Mouse (Mus musculus): ENCODE results near the gene Nudt16l1. TPM values are rescaled to one million over a fixed set of nuclear protein-coding genes. Genes with fewer than 3 reads are reported as not detected.

Nudt16l1 gene
- polyA plus RNA-seq, 1 experiment from 2014 or later = 143 TPM

- H3K4me3 ChIP-seq = no peak overlapping the region
- no peak for ATAC-seq (ENCODE audit: low read depth)
- H3K9me3 ChIP-seq = no peaks in the 10 kb centered on the region
- H3K9ac ChIP-seq = no peak overlapping the region
- no peak overlapping the region for H3K27ac ChIP-seq (replicated peaks)
- H3K36me3 ChIP-seq = peaks cover 80% of the 10 kb centered on the region
- no peak overlapping the region for H3K4me2 ChIP-seq
- peaks cover 24% of the 10 kb centered on the region for H3K4me1 ChIP-seq (replicated peaks)
- no peaks in the 10 kb centered on the region for H3K27me3 ChIP-seq
Measured at GRCm38 (mm10) chr16:4941016-4941415, 2.5 kb downstream of the Nudt16l1 start.

GRCm38 (mm10) chr16:4942868-4943267 lies 4.3 kb downstream of the Nudt16l1 start:
- no peak overlapping the region for H3K4me2 ChIP-seq
- ATAC-seq (ENCODE audit: low read depth) = no peak
- peaks cover 24% of the 10 kb centered on the region for H3K4me1 ChIP-seq (replicated peaks)
- H3K36me3 ChIP-seq = peaks cover 80% of the 10 kb centered on the region
- H3K27me3 ChIP-seq = no peaks in the 10 kb centered on the region
- H3K27ac ChIP-seq (replicated peaks) = no peak overlapping the region
- no peak overlapping the region for H3K9ac ChIP-seq
- no peak overlapping the region for H3K4me3 ChIP-seq
- H3K9me3 ChIP-seq = no peaks in the 10 kb centered on the region
- 96% methylated on average over 8 of the region's 8 CpGs for WGBS

DNA sequence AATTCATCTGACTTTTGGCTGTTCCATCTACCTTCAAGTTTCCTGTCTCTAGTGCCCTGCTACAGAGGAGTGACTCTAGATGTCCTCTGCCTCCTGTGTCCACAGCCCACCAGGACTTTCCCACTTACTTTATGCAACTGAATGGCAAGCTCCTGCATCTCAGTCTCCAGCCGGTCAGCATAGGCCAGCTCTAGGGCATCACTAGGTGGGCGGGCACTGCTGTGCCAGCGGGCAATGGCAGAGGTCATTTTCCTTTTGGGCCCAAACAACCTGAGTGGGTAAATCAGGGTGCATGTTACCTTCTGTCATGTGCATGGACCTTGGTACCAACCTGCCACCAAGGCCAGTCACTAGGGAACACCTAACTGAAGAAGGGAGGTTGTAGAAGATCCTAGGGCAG lies 4.9 kb downstream of the Nudt16l1 start:
- Histone ChIP-seq H3K9ac (no peak overlapping the region), H3K4me2 (no peak overlapping the region), H3K36me3 (peaks cover 84% of the 10 kb centered on the region), H3K9me3 (no peaks in the 10 kb centered on the region), H3K27me3 (no peaks in the 10 kb centered on the region), H3K27ac (replicated peaks) (no peak overlapping the region), H3K4me3 (no peak overlapping the region), H3K4me1 (replicated peaks) (peaks cover 21% of the 10 kb centered on the region)
- no peak for ATAC-seq (ENCODE audit: low read depth)
- 91% methylated on average over 3 of the region's 3 CpGs for WGBS

DNA sequence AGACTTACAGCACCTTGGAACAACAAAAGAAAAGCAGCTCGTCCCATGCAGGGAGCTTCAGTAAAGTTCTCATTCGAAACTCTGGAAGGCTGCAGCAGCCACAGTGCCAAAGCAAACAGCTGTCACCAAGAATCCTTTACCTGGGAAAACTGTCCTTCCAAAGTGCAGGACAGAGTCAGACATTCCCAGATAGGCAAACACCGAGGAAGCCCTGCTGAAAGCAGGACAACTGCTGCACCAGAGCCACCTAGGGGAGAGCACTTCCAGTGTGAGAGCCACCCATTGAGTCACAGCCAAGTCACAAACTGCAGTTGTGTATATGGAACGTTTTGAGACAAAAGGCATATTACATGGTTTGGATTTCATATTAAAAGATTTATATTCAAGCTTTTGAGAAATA lies 6.9 kb downstream of the Nudt16l1 start:
- 78% methylated on average over 4 of the region's 4 CpGs for WGBS

GRCm38 (mm10) chr16:4946155-4946554 lies 7.6 kb downstream of the Nudt16l1 start:
- ATAC-seq (ENCODE audit: low read depth) = no peak

More for the DNA sequence above, 6.9 kb downstream of the Nudt16l1 start:
- Histone ChIP-seq H3K27ac (replicated peaks) (no peak overlapping the region), H3K27me3 (no peaks in the 10 kb centered on the region), H3K9me3 (no peaks in the 10 kb centered on the region), H3K4me2 (no peak overlapping the region), H3K36me3 (peaks cover 92% of the 10 kb centered on the region), H3K9ac (no peak overlapping the region), H3K4me3 (no peak overlapping the region), H3K4me1 (replicated peaks) (peaks cover 7% of the 10 kb centered on the region)
- ATAC-seq (ENCODE audit: low read depth) = no peak

DNA sequence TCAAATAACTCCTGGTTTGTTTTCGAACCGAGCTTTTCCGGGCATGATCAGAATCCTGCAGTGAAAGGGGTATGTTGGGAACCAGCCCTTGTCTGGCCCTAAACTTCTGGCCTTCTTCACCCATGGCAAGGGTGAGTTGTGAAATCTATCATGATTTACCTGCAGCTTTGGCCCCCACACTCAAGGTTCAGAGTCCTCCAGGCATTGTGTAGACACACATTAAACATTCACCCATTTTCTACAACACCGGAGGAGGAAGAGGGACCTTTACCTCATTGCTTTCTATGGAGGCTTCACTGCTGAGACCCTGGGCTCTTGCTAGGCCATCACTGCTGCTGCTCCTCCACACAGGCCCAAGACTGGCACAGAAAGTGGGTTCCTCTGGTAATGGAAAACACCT lies 8.8 kb downstream of the Nudt16l1 start:
- WGBS = 69% methylated on average over 4 of the region's 4 CpGs

More at GRCm38 (mm10) chr16:4946155-4946554, 7.6 kb downstream of the Nudt16l1 start:
- H3K36me3 ChIP-seq = peaks cover 91% of the 10 kb centered on the region
- H3K9ac ChIP-seq = no peak overlapping the region
- H3K4me2 ChIP-seq = no peak overlapping the region
- H3K9me3 ChIP-seq = no peaks in the 10 kb centered on the region
- H3K27ac ChIP-seq (replicated peaks) = no peak overlapping the region
- 87% methylated on average over 3 of the region's 3 CpGs for WGBS
- no peaks in the 10 kb centered on the region for H3K27me3 ChIP-seq
- H3K4me1 ChIP-seq (replicated peaks) = no peaks in the 10 kb centered on the region
- H3K4me3 ChIP-seq = no peak overlapping the region

GRCm38 (mm10) chr16:4956609-4957008 lies 18.0 kb downstream of the Nudt16l1 start:
- 92% methylated on average over 3 of the region's 3 CpGs for WGBS
- no peak for ATAC-seq (ENCODE audit: low read depth)
- Histone ChIP-seq H3K9ac (no peak overlapping the region), H3K36me3 (peaks cover 71% of the 10 kb centered on the region), H3K9me3 (no peaks in the 10 kb centered on the region), H3K27ac (replicated peaks) (no peak overlapping the region), H3K4me3 (no peak overlapping the region), H3K27me3 (no peaks in the 10 kb centered on the region), H3K4me1 (replicated peaks) (no peaks in the 10 kb centered on the region), H3K4me2 (no peak overlapping the region)

More for the DNA sequence above, 8.8 kb downstream of the Nudt16l1 start:
- no peak overlapping the region for H3K27ac ChIP-seq (replicated peaks)
- no peaks in the 10 kb centered on the region for H3K9me3 ChIP-seq
- no peaks in the 10 kb centered on the region for H3K27me3 ChIP-seq
- H3K4me1 ChIP-seq (replicated peaks) = no peaks in the 10 kb centered on the region
- no peak overlapping the region for H3K4me3 ChIP-seq
- no peak overlapping the region for H3K9ac ChIP-seq
- no peak overlapping the region for H3K4me2 ChIP-seq
- ATAC-seq (ENCODE audit: low read depth) = no peak
- peaks cover 90% of the 10 kb centered on the region for H3K36me3 ChIP-seq

DNA sequence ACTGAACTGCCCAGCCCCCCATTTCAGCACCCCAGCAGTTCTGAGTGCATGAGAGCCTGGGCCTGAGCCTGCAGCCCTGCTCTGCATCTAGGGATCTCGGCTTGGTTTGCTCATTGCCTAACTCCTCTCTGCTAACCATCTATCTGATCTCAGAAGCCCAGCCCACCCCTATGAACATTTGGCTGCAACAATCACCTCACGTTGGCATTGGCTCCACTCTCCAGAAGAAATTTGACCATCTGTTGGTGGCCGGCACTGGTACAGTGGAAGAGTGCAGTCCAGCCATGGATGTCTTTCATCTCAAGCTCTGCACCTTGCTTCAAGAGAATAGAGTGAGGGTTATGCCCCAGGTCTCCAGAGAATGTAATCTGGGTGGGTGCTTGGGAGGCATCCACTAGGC lies 18.9 kb downstream of the Nudt16l1 start:
- no peak for ATAC-seq (ENCODE audit: low read depth)
- Histone ChIP-seq H3K27ac (replicated peaks) (no peak overlapping the region), H3K36me3 (peaks cover 64% of the 10 kb centered on the region), H3K4me1 (replicated peaks) (peaks cover 7% of the 10 kb centered on the region), H3K4me3 (no peak overlapping the region), H3K4me2 (no peak overlapping the region), H3K27me3 (no peaks in the 10 kb centered on the region), H3K9ac (no peak overlapping the region), H3K9me3 (no peaks in the 10 kb centered on the region)
- 87% methylated on average over 3 of the region's 3 CpGs for WGBS

- Histone ChIP-seq H3K4me3 (no peak overlapping the region), H3K36me3 (peaks cover 35% of the 10 kb centered on the region), H3K9me3 (no peaks in the 10 kb centered on the region), H3K9ac (no peak overlapping the region; the same call in 1 of the 2 replicates), H3K4me1 (replicated peaks) (peaks cover 22% of the 10 kb centered on the region), H3K4me2 (no peak overlapping the region), H3K27me3 (no peaks in the 10 kb centered on the region), H3K27ac (replicated peaks) (no peak overlapping the region)
- 88% methylated on average over 8 of the region's 8 CpGs for WGBS
- no peak for ATAC-seq (ENCODE audit: low read depth)
Measured at GRCm38 (mm10) chr16:4960260-4960659, 21.7 kb downstream of the Nudt16l1 start.

DNA sequence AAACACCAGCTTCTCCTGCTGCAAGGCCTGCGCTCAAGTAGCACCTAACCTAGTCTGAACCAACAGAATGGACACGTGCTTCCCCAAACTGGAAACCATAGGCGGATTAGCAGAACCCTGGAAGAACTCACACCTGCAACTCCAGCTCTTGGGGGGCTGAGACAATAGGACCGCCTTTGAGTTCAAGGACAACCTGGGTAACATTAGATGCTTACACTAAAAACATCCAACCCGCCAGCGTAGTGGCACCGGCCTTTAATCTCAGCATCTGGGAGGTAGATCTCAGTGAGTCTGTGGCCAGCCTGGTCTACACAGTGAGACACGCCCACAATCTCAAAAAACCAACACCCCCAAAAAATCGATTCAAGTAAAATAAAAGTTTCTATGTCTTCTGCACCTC lies 24.8 kb downstream of the Nudt16l1 start:
- H3K4me1 ChIP-seq (replicated peaks) = peaks cover 29% of the 10 kb centered on the region

DNA sequence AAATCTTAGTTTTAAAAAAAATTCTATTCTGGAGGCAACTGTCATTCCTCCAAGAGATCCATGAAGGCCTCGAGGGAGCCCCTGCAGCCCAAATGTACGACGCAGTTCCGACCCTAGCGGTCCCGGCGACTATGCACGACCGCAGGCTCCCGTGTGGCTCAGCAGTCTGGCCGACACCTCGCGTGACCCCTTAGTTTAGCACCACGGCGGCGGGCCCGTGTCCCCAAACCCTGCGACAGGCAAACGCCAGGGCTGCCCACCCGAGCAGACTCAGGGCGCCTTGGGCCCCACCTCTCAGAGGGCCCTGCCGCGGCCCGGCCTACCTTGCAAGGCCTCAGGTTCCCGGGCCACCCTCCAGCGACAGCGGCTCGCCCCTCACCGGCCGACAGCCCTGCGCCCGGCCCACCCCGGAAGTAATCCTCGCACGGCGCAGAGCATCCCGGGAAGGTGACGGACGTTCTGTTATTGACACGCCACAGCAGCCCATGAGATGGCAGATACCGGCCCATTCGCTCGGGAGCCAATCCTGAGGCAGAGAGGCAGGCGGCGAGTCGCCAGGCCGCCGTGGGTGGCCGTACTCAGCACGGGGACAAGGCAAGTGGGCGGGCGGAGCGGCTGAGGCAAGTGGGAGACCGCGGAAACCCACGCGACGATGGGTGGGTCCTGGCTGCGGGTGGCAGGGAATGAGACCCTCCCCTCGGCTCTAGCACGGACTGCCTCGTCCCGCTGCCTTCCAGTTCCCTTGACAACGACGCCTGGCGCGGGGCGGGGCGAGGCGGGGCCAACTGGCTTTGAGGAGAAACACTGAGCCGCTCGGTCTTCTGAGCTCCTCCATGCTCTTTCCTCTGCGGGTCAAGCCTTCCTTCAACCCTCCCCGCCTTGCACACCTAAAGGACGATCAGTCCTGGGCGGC lies 25.5 kb downstream of the Nudt16l1 start, which contains the start of gene Anks3:
Anks3 (minus strand) TSS at position 409 of the 913 bp plus-strand sequence.
- peak within 1 kb of the TSS; percentile 84 for H3K27ac ChIP-seq (replicated peaks)
- peaks cover 29% of the 10 kb centered on the region for H3K4me1 ChIP-seq (replicated peaks)
- H3K9ac ChIP-seq = peak within 1 kb of the TSS; percentile 83
- peak within 1 kb of the TSS; percentile 66 for H3K4me3 ChIP-seq
- ATAC-seq (ENCODE audit: low read depth) = peak; percentile 99
- H3K9me3 ChIP-seq = no peaks in the 10 kb centered on the region
- H3K4me2 ChIP-seq = peak within 1 kb of the TSS; percentile 89
- WGBS = under 1% methylated on average over 72 of the region's 76 CpGs
- no peaks in the 10 kb centered on the region for H3K27me3 ChIP-seq
- peaks cover 7% of the 10 kb centered on the region; the same call in 1 of the 2 replicates for H3K36me3 ChIP-seq

More for the DNA sequence above, 24.8 kb downstream of the Nudt16l1 start:
- H3K27me3 ChIP-seq = no peaks in the 10 kb centered on the region
- H3K9me3 ChIP-seq = no peaks in the 10 kb centered on the region
- ATAC-seq (ENCODE audit: low read depth) = no peak
- no peak overlapping the region for H3K27ac ChIP-seq (replicated peaks)
- peak overlapping the region; percentile 66 for H3K4me3 ChIP-seq
- WGBS = 49% methylated on average over 9 of the region's 9 CpGs
- H3K9ac ChIP-seq = peak overlapping the region; percentile 83
- peak overlapping the region; percentile 89 for H3K4me2 ChIP-seq
- H3K36me3 ChIP-seq = peaks cover 6% of the 10 kb centered on the region; the same call in 1 of the 2 replicates

DNA sequence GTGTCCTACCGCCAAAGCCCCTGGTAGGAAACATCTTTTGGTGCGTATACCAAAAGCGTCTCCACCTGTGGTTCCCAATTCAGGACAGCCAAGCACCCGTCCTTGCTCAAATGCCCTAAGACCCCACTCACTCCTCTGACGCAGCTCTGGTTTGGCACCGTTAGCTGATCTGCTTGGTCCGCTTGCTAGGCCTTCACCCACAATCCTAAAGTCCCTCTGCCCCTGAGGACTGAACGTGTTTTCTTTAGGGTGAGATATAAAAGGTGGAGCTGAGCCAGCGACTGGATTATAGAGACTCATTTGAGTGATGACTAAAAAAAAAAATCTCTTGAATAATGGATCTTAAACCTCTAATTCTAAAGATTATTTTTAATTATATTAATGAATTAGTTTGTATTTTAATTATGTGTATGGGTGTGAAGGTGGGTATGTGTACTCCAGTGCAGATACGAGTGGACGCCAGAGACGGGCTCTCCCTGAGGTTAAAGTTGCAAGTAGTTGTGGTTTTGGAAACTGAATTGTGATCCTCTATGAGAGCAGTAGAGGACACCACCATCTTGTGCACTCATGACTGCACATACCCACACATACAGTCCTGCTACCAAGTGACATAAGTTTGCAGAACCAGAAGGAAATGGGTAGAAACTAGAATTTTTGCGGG lies 26.3 kb downstream of the Nudt16l1 start:
- H3K36me3 ChIP-seq = peaks cover 12% of the 10 kb centered on the region; the same call in 1 of the 2 replicates
- peak overlapping the region; percentile 89 for H3K4me2 ChIP-seq
- no peaks in the 10 kb centered on the region for H3K27me3 ChIP-seq
- WGBS = 22% methylated on average over 13 of the region's 13 CpGs
- peak overlapping the region; percentile 84 for H3K27ac ChIP-seq (replicated peaks)
- no peaks in the 10 kb centered on the region for H3K9me3 ChIP-seq
- peak overlapping the region; percentile 66 for H3K4me3 ChIP-seq
- H3K9ac ChIP-seq = peak overlapping the region; percentile 83
- peaks cover 29% of the 10 kb centered on the region for H3K4me1 ChIP-seq (replicated peaks)
- ATAC-seq (ENCODE audit: low read depth) = peak; percentile 27
